Mouse (Mus musculus): ENCODE measurements around the gene AY074887. TPM values are rescaled to one million over a fixed set of nuclear protein-coding genes. Genes with fewer than 3 reads are reported as not detected.

Gene AY074887
- total RNA-seq, 2 experiments from 2014 or later, result not detected

DNA sequence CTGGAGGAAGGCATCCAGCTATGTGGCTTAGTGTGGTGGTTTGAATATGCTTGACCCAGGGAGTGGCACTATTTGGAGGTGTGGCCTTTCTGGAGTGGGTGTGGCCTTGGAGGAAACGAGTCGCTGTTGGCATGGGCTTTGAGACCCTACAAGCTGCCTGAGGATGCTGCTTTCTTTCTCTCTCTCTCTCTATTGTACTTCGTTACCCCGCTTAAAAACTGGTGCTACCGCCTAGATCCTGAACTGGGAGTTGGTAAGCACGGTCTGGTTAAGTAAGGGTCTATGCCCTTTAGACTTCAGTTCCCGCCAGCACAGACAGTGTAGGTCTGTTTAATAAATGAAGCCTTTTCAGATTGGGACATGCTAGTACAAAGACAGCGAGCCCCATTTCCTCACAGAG is 34.4 kb downstream of the AY074887 start:
- no peak for DNase-seq

DNA sequence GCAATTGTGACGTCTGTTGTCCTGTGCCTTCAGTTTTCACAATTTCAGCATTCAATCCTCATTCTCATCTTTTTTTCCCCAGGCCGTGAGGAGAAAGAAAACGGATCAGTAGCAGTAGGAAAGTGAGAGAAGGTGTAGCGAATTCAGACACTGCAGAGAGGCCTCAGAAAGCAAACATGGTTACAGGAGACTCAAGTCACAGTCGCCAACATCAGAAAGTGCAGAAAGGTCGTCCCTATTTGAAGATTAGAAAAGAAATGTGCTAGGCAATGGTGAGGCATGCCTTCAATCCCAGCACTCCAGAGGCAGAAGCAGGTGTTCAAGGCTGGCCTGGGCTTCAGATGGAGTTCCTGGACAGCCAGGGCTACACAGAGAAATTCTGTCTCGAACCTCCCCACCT is 35.2 kb downstream of the AY074887 start:
- DNase-seq, result no peak

DNA sequence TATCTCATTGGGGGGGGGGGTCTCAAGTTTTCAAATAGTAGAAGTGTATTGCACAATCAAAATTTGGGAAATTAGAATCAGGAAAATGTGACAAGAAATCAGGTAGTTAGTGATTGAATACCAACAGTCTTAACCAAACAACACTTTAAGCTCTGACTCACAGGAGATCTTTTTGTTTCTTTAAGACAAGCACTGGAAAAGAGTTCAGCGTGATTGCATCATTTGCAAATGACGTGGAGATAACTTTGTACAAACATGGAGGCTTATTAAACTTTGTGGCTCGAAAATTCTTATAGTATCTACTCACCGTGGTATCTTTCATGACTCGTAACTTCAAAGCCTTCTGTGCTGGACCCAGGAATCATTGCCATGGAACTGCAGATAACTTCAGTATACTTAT is 41.4 kb downstream of the AY074887 start:
- no peak for DNase-seq

Other genes starting within 250 kb of the AY074887 start
- gene Wdr61, start 216.5 kb downstream of the AY074887 start, total RNA-seq (2021), result 10 to 100 TPM; 27.6 to 32.0 TPM
- 1 to 10 TPM; 2.6 to 4.3 TPM for gene Crabp1, start 186.2 kb downstream of the AY074887 start, total RNA-seq (2021)
- 10 to 100 TPM; 31.6 to 36.2 TPM for gene Ireb2, start 87.2 kb downstream of the AY074887 start, total RNA-seq (2021)
- gene Hykk, start 33.7 kb downstream of the AY074887 start, total RNA-seq (2021), result 1 to 10 TPM; 2.0 to 3.0 TPM
- 100 to 1,000 TPM; 164 to 166 TPM for gene Psma4, start 208 bp downstream of the AY074887 start, total RNA-seq (2021)
- not detected for gene Chrna5, start 29.9 kb upstream of the AY074887 start, total RNA-seq (2021)
- gene Chrna3, start 75.6 kb upstream of the AY074887 start, total RNA-seq (2021), result under 1 TPM in 1 of 2 experiments, not detected in 1; 0.07 TPM
- under 1 TPM in 1 of 2 experiments, not detected in 1; 0.09 TPM for gene Chrnb4, start 97.8 kb upstream of the AY074887 start, total RNA-seq (2021)
- 10 to 100 TPM; 25.8 to 27.2 TPM for gene Ube2q2, start 197.9 kb upstream of the AY074887 start, total RNA-seq (2021)